11 mouse cellular contexts compared by ENCODE assay signal in genomic region chr13:97375501-97376231, GRCm38 (mm10).
DNase-seq lines count a peak whose midpoint lies in the region; ATAC-seq lines count a peak whose summit lies in the region.
"Had no signal": no experiment of that assay in that cellular context is flagged by ENCODE, and none has a peak within 500 bp of the region (broad histone marks: within the 10 kb centered on the region; RNA-seq: fewer than 3 reads in every experiment).

No protein-coding gene starts in this region.

- H3K9me3 ChIP-seq in kidney, embryonic 14.5 days (ENCODE audit: control insufficient read depth, low read length), result no peaks in the 10 kb centered on the region
- no peaks in the 10 kb centered on the region for H3K9me3 ChIP-seq in liver, embryonic 16.5 days (replicated peaks; ENCODE audit: control insufficient read depth, low read length)
- H3K9me3 ChIP-seq in midbrain, embryonic 16.5 days (replicated peaks; ENCODE audit: control insufficient read depth, low read length, poor library complexity, severe bottlenecking), result no peaks in the 10 kb centered on the region
- H3K9me3 ChIP-seq: embryonic facial prominence, embryonic 13.5 days had no signal

- H3K4me2 ChIP-seq in kidney, embryonic 14.5 days (replicated peaks; ENCODE audit: low read depth, low read length), result no peak overlapping the region
- no peak overlapping the region for H3K4me2 ChIP-seq in liver, embryonic 16.5 days (ENCODE audit: low read depth, low read length)
- H3K4me2 ChIP-seq in midbrain, embryonic 16.5 days (ENCODE audit: low read length), result no peak overlapping the region
- H3K4me2 ChIP-seq: embryonic facial prominence, embryonic 13.5 days had no signal

- no peak overlapping the region for H3K4me3 ChIP-seq in kidney, embryonic 14.5 days (ENCODE audit: low read length)
- H3K4me3 ChIP-seq in liver, embryonic 16.5 days (ENCODE audit: low read depth, low read length), result no peak overlapping the region
- H3K4me3 ChIP-seq in midbrain, embryonic 16.5 days (ENCODE audit: low read depth, low read length), result no peak overlapping the region
- H3K4me3 ChIP-seq: embryonic facial prominence, embryonic 13.5 days had no signal

- no peak overlapping the region for H3K9ac ChIP-seq in kidney, embryonic 14.5 days (ENCODE audit: low read depth, low read length)
- no peak overlapping the region for H3K9ac ChIP-seq in liver, embryonic 16.5 days (ENCODE audit: low read depth, low read length)
- no peak overlapping the region for H3K9ac ChIP-seq in midbrain, embryonic 16.5 days (ENCODE audit: low read depth, low read length)
- H3K9ac ChIP-seq: embryonic facial prominence, embryonic 13.5 days had no signal

- 53% methylated on average over 14 of the region's 14 CpGs for WGBS in kidney, embryonic 14.5 days
- WGBS in liver, embryonic 16.5 days (ENCODE audit: insufficient replicate concordance), result 61% methylated on average over 14 of the region's 14 CpGs
- WGBS in midbrain, embryonic 16.5 days, result 37% methylated on average over 14 of the region's 14 CpGs

- peak; percentile 53 for DNase-seq in kidney, postnatal 10 days
- DNase-seq in embryo, embryonic 9.5 days (ENCODE audit: extremely low spot score), result peak; percentile 59
- DNase-seq in thymus, postnatal 36 days, result no peak
- no peak for DNase-seq in left cerebral cortex, postnatal 36 days (ENCODE audit: low spot score in 2 of 2)
- DNase-seq in layer of hippocampus, adult 9-11 months, result no peak
- DNase-seq: gastrocnemius, postnatal 10 days; heart, postnatal 14 days had no signal

- H3K27ac ChIP-seq in kidney, embryonic 14.5 days (ENCODE audit: low read depth, low read length), result no peak overlapping the region
- H3K27ac ChIP-seq in liver, embryonic 16.5 days (ENCODE audit: low read length), result no peak overlapping the region
- H3K27ac ChIP-seq in midbrain, embryonic 16.5 days (ENCODE audit: low read length), result peak overlapping the region; percentile 13; the same call in 1 of the 2 replicates
- H3K27ac ChIP-seq: embryonic facial prominence, embryonic 13.5 days had no signal

- no peaks in the 10 kb centered on the region for H3K27me3 ChIP-seq in kidney, embryonic 14.5 days (ENCODE audit: control insufficient read depth, insufficient read depth, low read length)
- H3K27me3 ChIP-seq in liver, embryonic 16.5 days (ENCODE audit: control insufficient read depth, insufficient read depth, low read depth, low read length), result no peaks in the 10 kb centered on the region
- H3K27me3 ChIP-seq in midbrain, embryonic 16.5 days (ENCODE audit: control insufficient read depth, insufficient read depth, low read depth, low read length), result no peaks in the 10 kb centered on the region
- H3K27me3 ChIP-seq: embryonic facial prominence, embryonic 13.5 days had no signal

- no peaks in the 10 kb centered on the region for H3K36me3 ChIP-seq in kidney, embryonic 14.5 days (ENCODE audit: control insufficient read depth, insufficient read depth, low read length)
- H3K36me3 ChIP-seq in liver, embryonic 16.5 days (ENCODE audit: control insufficient read depth, insufficient read depth), result no peaks in the 10 kb centered on the region
- H3K36me3 ChIP-seq in midbrain, embryonic 16.5 days (ENCODE audit: control insufficient read depth, insufficient read depth, low read length), result no peaks in the 10 kb centered on the region
- H3K36me3 ChIP-seq: embryonic facial prominence, embryonic 13.5 days had no signal

- ATAC-seq in kidney, embryonic 14.5 days (ENCODE audit: low FRiP score, low TSS enrichment), result no peak
- 0 out of 2 replicates have a peak, but pooled peaks have one; percentile 21 for ATAC-seq in liver, embryonic 16.5 days (ENCODE audit: low read depth)
- 0 out of 2 replicates have a peak, but pooled peaks have one; percentile 28 for ATAC-seq in midbrain, embryonic 16.5 days

- peaks cover 6% of the 10 kb centered on the region; the same call in 1 of the 2 replicates for H3K4me1 ChIP-seq in kidney, embryonic 14.5 days (ENCODE audit: control insufficient read depth, insufficient read depth, low read length)
- no peaks in the 10 kb centered on the region; the same call in 1 of the 2 replicates for H3K4me1 ChIP-seq in liver, embryonic 16.5 days (ENCODE audit: control insufficient read depth, low read depth, low read length)
- H3K4me1 ChIP-seq in midbrain, embryonic 16.5 days (ENCODE audit: control insufficient read depth, insufficient read depth, low read length), result peaks cover 17% of the 10 kb centered on the region

- intact Hi-C loops in left cerebral cortex, postnatal 36 days (cut with DNase I), result no loop called here

Comparison
In these comparisons a context has a peak if more than half of its experiments do, and no peak if none do; other contexts are left out.
1. DNase-seq: peak in kidney, postnatal 10 days (single experiment) and embryo, embryonic 9.5 days (single experiment); none in thymus, postnatal 36 days (0 of 2), left cerebral cortex, postnatal 36 days (0 of 2) and layer of hippocampus, adult 9-11 months (single experiment).